Mouse (Mus musculus) forebrain, embryonic 11.5 days (tissue): ENCODE data around the gene Daam2. TPM values are rescaled to one million over a fixed set of nuclear protein-coding genes. Genes with fewer than 3 reads are reported as not detected.

Experiments
- ATAC-seq: fragments of 200-750 bp; cut with Nextera tagmentation; replicated peaks from 2 replicates; pipeline ENCODE4 v1.8.0; 2017; ENCODE audit warnings: moderate TSS enrichment; ENCODE audit not compliant: low FRiP score
- DNase-seq: peaks from one replicate; pipeline ENCODE4 v3.0.0-alpha.2; 2017; ENCODE audit warnings: low spot score
- H3K27ac ChIP-seq: fragments of 300-500 bp; sonication (generic); 2 replicates; pipeline ENCODE4 v1.5.1; 2014; ENCODE audit warnings: low read depth, low read length
- H3K27me3 ChIP-seq: fragments of 300-500 bp; sonication (generic); 2 replicates; pipeline ENCODE4 v1.6.1; 2014; ENCODE audit warnings: mild to moderate bottlenecking, low read length, mixed read lengths; ENCODE audit not compliant: control insufficient read depth, insufficient read depth
- H3K36me3 ChIP-seq: fragments of 300-500 bp; sonication (generic); 2 replicates; pipeline ENCODE4 v1.6.1; 2014; ENCODE audit warnings: mild to moderate bottlenecking, low read length, moderate library complexity, mixed read lengths; ENCODE audit not compliant: control insufficient read depth, insufficient read depth
- H3K4me1 ChIP-seq: fragments of 300-500 bp; sonication (generic); replicated peaks from 2 replicates; pipeline ENCODE4 v1.6.1; 2014; ENCODE audit warnings: low read length, mixed read lengths; ENCODE audit not compliant: control insufficient read depth, insufficient read depth
- H3K4me2 ChIP-seq: fragments of 300-500 bp; sonication (generic); 2 replicates; pipeline ENCODE4 v1.6.1; 2014; ENCODE audit warnings: low read depth, mild to moderate bottlenecking, low read length, moderate library complexity, mixed read lengths; ENCODE audit not compliant: severe bottlenecking
- H3K4me3 ChIP-seq: fragments of 300-500 bp; sonication (generic); 2 replicates; pipeline ENCODE4 v1.5.1; 2014; ENCODE audit warnings: low read depth, low read length
- H3K9ac ChIP-seq: fragments of 300-500 bp; sonication (generic); 2 replicates; pipeline ENCODE4 v1.6.1; 2014; ENCODE audit warnings: low read length
- H3K9me3 ChIP-seq: fragments of 300-500 bp; sonication (generic); 2 replicates; pipeline ENCODE4 v1.6.1; 2016; ENCODE audit warnings: low read length, mixed read lengths; ENCODE audit not compliant: control insufficient read depth
- whole genome bisulfite sequencing: fragments of 180-500 bp; shearing (Covaris S2); extraction: QIAGEN DNeasy Blood & Tissue Kit; methylation state at CpG from one replicate; pipeline ENCODE4 v1.1.7; 2014; 5-methylcytosine and 5-hydroxymethylcytosine counted together
- polyA plus RNA-seq: library from polyadenylated mRNA; unstranded; fragments of >200 nt; fragmentation: Nextera tagmentation; extraction: Ambion mirVana; gene quantifications from 2 replicates; pipeline ENCODE4 v1.2.1, GENCODE M21; 2014

The Daam2 gene
- polyA plus RNA-seq, 1 experiment from 2014 or later = 1.5 TPM

DNA sequence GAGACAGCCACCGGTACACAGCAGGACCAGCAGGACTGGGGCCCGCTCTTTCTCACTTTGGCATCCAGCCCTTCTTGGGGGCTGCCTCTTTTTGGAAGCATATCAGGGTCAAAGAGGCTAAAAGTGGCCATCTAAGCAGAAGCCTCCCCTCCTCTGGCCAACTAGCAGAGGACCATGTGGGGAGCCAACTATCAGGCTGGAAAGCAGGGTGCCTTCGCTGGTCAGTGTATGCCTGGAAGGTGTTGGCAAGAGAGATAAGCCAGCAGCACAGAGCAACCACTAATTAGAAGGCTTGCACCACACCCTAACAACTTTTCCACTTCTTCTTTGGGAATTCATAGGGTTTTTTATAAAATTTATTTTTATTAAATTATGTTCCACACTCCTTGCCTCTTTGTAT, 346 bp upstream of the Daam2 start:
- no peaks in the 10 kb centered on the region for H3K9me3 ChIP-seq
- H3K4me3 ChIP-seq = peak overlapping the region; percentile 41
- H3K4me1 ChIP-seq = peaks cover 5% of the 10 kb centered on the region; the same call in 1 of the 2 replicates
- WGBS = 39% methylated on average over 3 of the region's 3 CpGs
- H3K9ac ChIP-seq = peak overlapping the region; percentile 68
- H3K4me2 ChIP-seq = peak overlapping the region; percentile 85
- no peak for DNase-seq
- H3K27me3 ChIP-seq = no peaks in the 10 kb centered on the region; the same call in 1 of the 2 replicates
- H3K36me3 ChIP-seq = no peaks in the 10 kb centered on the region
- no peak overlapping the region for H3K27ac ChIP-seq
- peak; percentile 47; the same call in 1 of the 2 replicates for ATAC-seq

DNA sequence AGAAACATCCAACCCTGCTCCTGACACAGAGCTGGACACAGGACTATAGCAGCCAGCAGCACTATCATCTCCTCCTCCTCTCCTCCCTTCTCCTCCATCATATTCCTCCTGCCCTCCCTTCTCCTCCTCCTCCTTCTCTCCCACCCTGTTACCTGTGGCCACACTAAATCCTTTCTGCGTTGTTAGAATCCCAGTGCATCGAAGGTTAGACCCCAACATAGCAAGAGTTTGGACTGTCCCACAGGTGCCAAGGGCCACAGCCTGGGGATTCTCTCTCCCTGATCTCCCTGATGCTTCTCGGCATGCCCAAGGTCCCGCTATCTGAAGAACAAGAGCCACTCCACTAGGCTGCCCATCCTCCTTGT, 745 bp downstream of the Daam2 start:
- Histone ChIP-seq H3K4me2 (peak overlapping the region; percentile 85), H3K9me3 (no peaks in the 10 kb centered on the region), H3K27me3 (no peaks in the 10 kb centered on the region; the same call in 1 of the 2 replicates), H3K4me3 (peak overlapping the region; percentile 41), H3K36me3 (no peaks in the 10 kb centered on the region), H3K27ac (no peak overlapping the region), H3K9ac (peak overlapping the region; percentile 68), H3K4me1 (peaks cover 5% of the 10 kb centered on the region; the same call in 1 of the 2 replicates)
- DNase-seq (no peak), ATAC-seq (no peak)
- WGBS = 38% methylated on average over 4 of the region's 4 CpGs

DNA sequence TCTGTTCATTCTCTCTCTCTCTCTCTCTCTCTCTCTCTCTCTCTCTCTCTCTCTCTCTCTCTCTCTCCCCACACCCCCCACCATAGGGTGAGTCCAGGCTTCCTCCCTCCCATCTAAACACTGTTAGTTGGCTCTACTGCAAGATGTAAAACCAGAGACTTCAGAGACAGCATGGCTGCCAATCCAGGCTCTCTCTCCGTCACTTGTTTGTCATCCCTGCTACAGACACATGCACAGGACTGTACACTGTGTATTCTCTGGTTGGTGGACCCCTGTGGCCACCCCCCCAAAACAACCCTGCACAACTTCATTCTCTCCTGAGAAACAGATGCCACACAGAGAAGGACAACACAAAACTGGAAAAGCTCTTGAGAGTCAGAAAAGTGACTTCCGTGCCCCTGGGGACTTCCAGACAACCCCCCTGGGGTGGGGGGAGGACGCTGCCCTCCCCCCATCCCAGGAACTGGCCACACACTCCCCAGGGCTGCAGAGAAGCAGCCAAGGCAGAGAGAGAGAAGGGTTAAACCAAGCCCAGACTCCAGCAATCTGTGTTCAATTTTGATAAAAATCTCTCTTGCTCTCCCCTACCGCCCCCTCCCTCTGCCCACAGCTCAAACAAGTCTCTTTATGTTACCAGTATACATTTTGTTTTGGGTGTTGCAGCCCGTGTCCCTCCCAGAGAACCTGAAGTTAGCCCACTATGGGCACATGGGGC, 1.3 kb downstream of the Daam2 start:
- no peaks in the 10 kb centered on the region; the same call in 1 of the 2 replicates for H3K27me3 ChIP-seq
- no peak overlapping the region for H3K27ac ChIP-seq
- no peak for ATAC-seq
- peak overlapping the region; percentile 68 for H3K9ac ChIP-seq
- peak overlapping the region; percentile 85 for H3K4me2 ChIP-seq
- peaks cover 5% of the 10 kb centered on the region; the same call in 1 of the 2 replicates for H3K4me1 ChIP-seq
- peak overlapping the region; percentile 3; the same call in 1 of the 2 replicates for H3K4me3 ChIP-seq
- WGBS = 55% methylated on average over 5 of the region's 5 CpGs
- DNase-seq = no peak
- no peaks in the 10 kb centered on the region for H3K9me3 ChIP-seq
- no peaks in the 10 kb centered on the region for H3K36me3 ChIP-seq

DNA sequence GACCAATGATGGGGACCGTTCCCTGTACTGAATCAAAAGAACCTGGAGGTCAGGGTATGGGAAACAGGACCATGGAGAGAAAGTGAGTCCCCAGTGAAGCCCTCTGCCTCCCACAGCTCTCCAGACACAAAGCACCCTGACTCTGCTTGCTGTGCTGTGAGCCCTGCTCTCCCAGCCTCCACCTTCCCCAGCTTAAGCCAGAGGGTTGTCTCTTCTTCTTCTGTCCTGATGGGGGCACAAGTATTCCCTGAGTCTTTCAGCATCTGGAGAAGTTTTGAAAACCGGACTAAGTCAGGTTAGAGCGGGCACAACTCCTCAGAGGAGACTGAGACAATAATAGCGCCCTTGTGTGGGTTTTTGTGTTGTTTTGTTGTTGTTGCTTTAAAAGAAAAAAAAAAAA, 2.2 kb downstream of the Daam2 start:
- WGBS = 61% methylated on average over 4 of the region's 4 CpGs
- H3K36me3 ChIP-seq = no peaks in the 10 kb centered on the region
- H3K4me1 ChIP-seq = peaks cover 5% of the 10 kb centered on the region; the same call in 1 of the 2 replicates
- no peaks in the 10 kb centered on the region for H3K9me3 ChIP-seq
- no peak overlapping the region for H3K4me2 ChIP-seq
- no peak for DNase-seq
- no peaks in the 10 kb centered on the region; the same call in 1 of the 2 replicates for H3K27me3 ChIP-seq
- ATAC-seq = no peak
- H3K9ac ChIP-seq = no peak overlapping the region
- H3K27ac ChIP-seq = no peak overlapping the region
- H3K4me3 ChIP-seq = no peak overlapping the region

DNA sequence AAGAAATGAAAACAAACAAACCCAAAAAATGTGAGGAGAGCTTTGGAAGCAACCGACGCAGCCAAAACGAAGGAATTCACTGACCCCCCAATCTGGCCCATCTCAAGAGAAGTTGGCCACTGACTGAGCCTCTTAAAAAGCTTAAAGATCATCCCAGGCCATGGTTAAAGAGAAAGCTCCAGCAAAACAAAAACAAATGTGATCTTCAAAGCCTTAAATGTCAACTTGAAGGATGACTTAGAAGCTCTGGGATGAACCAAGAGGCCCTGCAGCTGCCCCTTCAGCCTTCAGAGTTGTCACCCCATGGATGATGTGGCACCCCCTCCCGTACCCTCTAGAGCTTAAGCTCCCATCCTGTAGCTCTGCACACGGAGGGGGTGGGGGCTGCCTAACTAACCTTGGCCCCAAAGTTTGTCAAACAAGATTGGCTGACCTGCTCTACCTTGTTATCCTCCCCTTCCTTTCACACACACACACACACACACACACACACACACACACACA, 4.3 kb downstream of the Daam2 start:
- WGBS = 73% methylated on average over 5 of the region's 5 CpGs
- ATAC-seq = no peak

DNA sequence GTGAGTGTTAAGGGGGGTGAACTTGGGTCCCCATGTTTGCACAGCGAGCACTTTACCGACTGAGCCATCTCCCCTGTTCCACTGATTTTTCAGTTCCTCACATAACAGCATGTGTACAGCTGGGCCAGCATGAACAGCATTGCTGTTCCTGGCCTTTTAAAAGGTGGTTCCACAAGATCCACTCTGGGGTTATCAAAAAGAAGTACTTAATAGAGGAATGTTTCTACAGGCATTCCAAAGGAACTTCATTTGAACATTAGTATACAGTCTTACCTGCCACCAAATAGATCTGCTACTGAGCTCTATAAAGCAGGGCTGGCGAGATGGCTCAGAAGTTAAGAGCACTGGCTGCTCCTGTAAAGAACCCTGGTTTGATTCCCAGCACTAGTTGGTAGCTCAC, 8.0 kb downstream of the Daam2 start:
- DNase-seq (no peak), ATAC-seq (no peak)
- Histone ChIP-seq H3K36me3 (no peaks in the 10 kb centered on the region), H3K4me3 (no peak overlapping the region), H3K9me3 (no peaks in the 10 kb centered on the region), H3K4me1 (no peaks in the 10 kb centered on the region), H3K27me3 (no peaks in the 10 kb centered on the region), H3K27ac (no peak overlapping the region), H3K4me2 (no peak overlapping the region), H3K9ac (no peak overlapping the region)
- WGBS = 86% methylated on average over 3 of the region's 3 CpGs

More for the DNA sequence above, 4.3 kb downstream of the Daam2 start:
- H3K4me1 ChIP-seq = peaks cover 5% of the 10 kb centered on the region; the same call in 1 of the 2 replicates
- no peaks in the 10 kb centered on the region for H3K36me3 ChIP-seq
- H3K27ac ChIP-seq = no peak overlapping the region
- no peak for DNase-seq
- no peak overlapping the region for H3K4me2 ChIP-seq
- H3K4me3 ChIP-seq = no peak overlapping the region
- no peaks in the 10 kb centered on the region; the same call in 1 of the 2 replicates for H3K27me3 ChIP-seq
- H3K9ac ChIP-seq = no peak overlapping the region
- H3K9me3 ChIP-seq = no peaks in the 10 kb centered on the region

DNA sequence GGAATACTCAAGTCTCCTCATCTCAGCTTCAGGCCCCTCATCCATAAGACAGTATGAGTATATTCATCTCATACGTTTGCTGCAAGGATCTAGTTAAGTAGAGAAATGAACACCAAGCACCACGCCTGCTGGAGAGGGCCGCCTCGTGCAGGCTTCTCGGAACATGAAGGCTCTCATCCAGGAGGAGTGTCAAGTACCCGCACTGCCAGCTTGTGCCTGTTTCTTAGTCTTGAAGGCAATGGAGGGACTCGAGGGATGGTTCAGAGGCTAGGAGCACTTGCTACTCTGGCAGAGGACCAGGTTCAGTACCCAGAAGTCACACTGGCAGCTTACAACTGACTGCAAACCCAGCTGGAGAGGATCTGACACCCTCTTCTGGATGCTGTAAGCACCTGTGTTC, 12.2 kb downstream of the Daam2 start:
- WGBS = 85% methylated on average over 7 of the region's 7 CpGs
- no peaks in the 10 kb centered on the region for H3K4me1 ChIP-seq
- no peaks in the 10 kb centered on the region for H3K27me3 ChIP-seq
- H3K9ac ChIP-seq = no peak overlapping the region
- H3K36me3 ChIP-seq = no peaks in the 10 kb centered on the region
- H3K9me3 ChIP-seq = no peaks in the 10 kb centered on the region
- no peak overlapping the region for H3K4me3 ChIP-seq
- no peak for ATAC-seq
- no peak for DNase-seq
- no peak overlapping the region for H3K4me2 ChIP-seq
- no peak overlapping the region for H3K27ac ChIP-seq

DNA sequence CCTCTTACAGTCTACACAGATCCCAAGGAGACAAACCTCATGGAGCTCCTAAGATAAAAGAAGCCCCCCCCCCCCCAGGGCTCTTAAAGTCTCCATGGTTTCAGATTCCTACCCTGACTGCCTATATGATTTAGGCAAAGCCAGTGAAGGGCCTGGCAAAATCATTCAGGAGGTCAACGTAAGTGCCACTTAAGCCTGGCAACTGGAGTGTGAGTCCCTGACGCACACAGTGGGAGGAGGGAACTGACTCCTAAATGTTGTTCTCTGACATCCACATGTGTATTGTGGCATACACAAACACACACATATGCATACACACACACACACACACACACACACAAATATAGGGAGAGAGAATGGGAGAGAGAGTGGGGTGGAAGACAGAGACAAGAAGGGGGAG, 12.7 kb downstream of the Daam2 start:
- H3K4me2 ChIP-seq = no peak overlapping the region
- ATAC-seq = no peak
- WGBS = 90% methylated on average over 2 of the region's 2 CpGs
- H3K9ac ChIP-seq = no peak overlapping the region
- H3K4me3 ChIP-seq = no peak overlapping the region
- DNase-seq = no peak
- H3K27ac ChIP-seq = no peak overlapping the region
- H3K9me3 ChIP-seq = no peaks in the 10 kb centered on the region
- H3K4me1 ChIP-seq = no peaks in the 10 kb centered on the region
- no peaks in the 10 kb centered on the region for H3K36me3 ChIP-seq
- no peaks in the 10 kb centered on the region for H3K27me3 ChIP-seq

DNA sequence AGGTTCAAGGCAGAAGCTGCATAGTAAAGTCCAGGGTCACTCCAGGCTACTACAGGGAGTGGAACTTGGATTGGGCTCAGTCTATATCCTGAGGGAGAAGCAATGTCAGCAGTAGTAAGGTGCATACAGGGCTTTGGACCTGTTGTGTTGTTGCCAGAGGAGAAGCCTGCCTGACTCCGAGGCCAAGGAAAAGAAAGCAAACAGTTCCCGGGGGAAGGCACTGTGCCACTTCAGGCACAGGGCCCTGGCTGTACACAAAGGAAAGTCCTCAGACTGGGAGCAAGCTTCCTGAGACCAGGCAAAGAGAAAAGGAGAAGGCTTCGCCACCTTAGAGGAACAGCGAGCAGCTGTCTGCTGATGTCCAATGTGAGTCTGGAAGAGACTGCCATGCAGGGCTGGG, 18.1 kb downstream of the Daam2 start:
- H3K36me3 ChIP-seq = no peaks in the 10 kb centered on the region
- no peak overlapping the region for H3K4me2 ChIP-seq
- H3K9ac ChIP-seq = no peak overlapping the region
- no peak overlapping the region for H3K4me3 ChIP-seq
- ATAC-seq = no peak
- no peaks in the 10 kb centered on the region for H3K27me3 ChIP-seq
- no peak for DNase-seq
- 82% methylated on average over 4 of the region's 4 CpGs for WGBS
- H3K27ac ChIP-seq = no peak overlapping the region
- no peaks in the 10 kb centered on the region for H3K4me1 ChIP-seq
- H3K9me3 ChIP-seq = no peaks in the 10 kb centered on the region
